Mouse (Mus musculus): ENCODE results near the gene Cacng3. TPM values are rescaled to one million over a fixed set of nuclear protein-coding genes. Genes with fewer than 3 reads are reported as not detected.

Gene Cacng3
- total and polyA plus RNA-seq, 3 experiments: not detected

DNA sequence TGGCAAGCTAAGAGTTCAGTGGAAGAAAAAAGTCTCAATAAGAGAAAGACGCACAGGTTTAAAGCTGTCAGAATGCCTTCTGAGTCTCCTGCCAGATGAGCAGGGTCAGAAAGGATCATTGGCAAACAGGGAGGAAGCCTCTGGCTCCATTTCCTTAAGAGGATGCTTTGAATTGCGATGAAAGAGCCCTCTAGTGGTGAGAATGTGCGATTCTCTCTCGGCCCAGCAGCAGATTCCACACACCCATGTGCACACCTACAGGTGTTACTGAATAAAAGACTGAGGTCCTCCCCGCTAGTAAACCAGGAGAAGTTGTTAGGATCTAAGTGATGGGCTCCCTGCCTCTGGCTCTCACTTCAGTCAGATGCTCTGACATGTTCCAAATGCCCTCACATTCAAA is 2.4 kb upstream of the Cacng3 start:
- no peak overlapping the region for H3K4me3 ChIP-seq (replicated peaks in 1 of 3; ENCODE audit: low read depth in 2 of 3, low read length in 2 of 3, poor library complexity in 1 of 3)

GRCm38 (mm10) chr7:122670873-122671641 is 765 bp downstream of the Cacng3 start:
- in situ Hi-C loops (cut with MboI; ENCODE audit: low pct_ligation_motif_present, low pct_unique_long_range_greater_than_20kb, low sequenced_read_pairs) (no loop called here), dilution Hi-C loops (cut with MboI; ENCODE audit: extremely low pct_ligation_motif_present, extremely low pct_unique_long_range_greater_than_20kb, low sequenced_read_pairs) (no loop called here)
- no peaks in the 10 kb centered on the region for H3K36me3 ChIP-seq (replicated peaks in 1 of 2; ENCODE audit: control insufficient read depth in 1 of 2, insufficient read depth in 1 of 2, low read length in 1 of 2)
- H3K27ac ChIP-seq (ENCODE audit: insufficient read depth, low read depth): no peak overlapping the region
- H3K4me1 ChIP-seq (ENCODE audit: control insufficient read depth in 1 of 2, insufficient read depth in 2 of 2): peaks cover 2 to 4% of the 10 kb centered on the region in 2 experiments; a peak in 1 of 4 replicates
- H3K79me2 ChIP-seq (replicated peaks; ENCODE audit: control insufficient read depth, extremely low read depth, insufficient read depth, poor library complexity, severe bottlenecking): no peaks in the 10 kb centered on the region
- peak; percentile 73 for DNase-seq (ENCODE audit: extremely low read depth)
- H3K4me2 ChIP-seq (ENCODE audit: insufficient read depth, low read depth, poor library complexity, severe bottlenecking): no peak overlapping the region
- peaks cover 72% of the 10 kb centered on the region for H3K27me3 ChIP-seq (replicated peaks)
- H3K4me3 ChIP-seq (replicated peaks in 1 of 3; ENCODE audit: low read depth in 2 of 3, low read length in 2 of 3, poor library complexity in 1 of 3): no peak overlapping the region
- peaks cover 3% of the 10 kb centered on the region for H3K9me3 ChIP-seq (replicated peaks; ENCODE audit: low read length)
- peak; percentile 96 for TF ChIP-seq SIN3A (IDR thresholded peaks at IDR 0.05; ENCODE audit: low read length)
- TF ChIP-seq JUN (IDR thresholded peaks at IDR 0.05; ENCODE audit: insufficient read depth, low read depth, low read length): no peak
- TF ChIP-seq MXI1 (IDR thresholded peaks at IDR 0.05; ENCODE audit: low read depth, low read length): peak; percentile 96
- H3K9ac ChIP-seq (ENCODE audit: insufficient read depth, low read depth): no peak overlapping the region

More for the DNA sequence above, 2.4 kb upstream of the Cacng3 start:
- Histone ChIP-seq H3K4me2 (ENCODE audit: insufficient read depth, low read depth, poor library complexity, severe bottlenecking) (no peak overlapping the region), H3K27me3 (replicated peaks) (peaks cover 73% of the 10 kb centered on the region), H3K9ac (ENCODE audit: insufficient read depth, low read depth) (no peak overlapping the region), H3K4me1 (ENCODE audit: control insufficient read depth in 1 of 2, insufficient read depth in 2 of 2) (peaks cover under 1% of the 10 kb centered on the region in 2 experiments; a peak in 1 of 4 replicates), H3K9me3 (replicated peaks; ENCODE audit: low read length) (peaks cover 3% of the 10 kb centered on the region), H3K79me2 (replicated peaks; ENCODE audit: control insufficient read depth, extremely low read depth, insufficient read depth, poor library complexity, severe bottlenecking) (no peaks in the 10 kb centered on the region), H3K27ac (ENCODE audit: insufficient read depth, low read depth) (no peak overlapping the region), H3K36me3 (replicated peaks in 1 of 2; ENCODE audit: control insufficient read depth in 1 of 2, insufficient read depth in 1 of 2, low read length in 1 of 2) (no peaks in the 10 kb centered on the region)
- DNase-seq (ENCODE audit: extremely low read depth): peak; percentile 35
- in situ Hi-C loops (cut with MboI; ENCODE audit: low pct_ligation_motif_present, low pct_unique_long_range_greater_than_20kb, low sequenced_read_pairs) (loop anchor here (10.0 kb wide), 1 partner anchor 473 kb away; no protein-coding TSS in a partner anchor), dilution Hi-C loops (cut with MboI; ENCODE audit: extremely low pct_ligation_motif_present, extremely low pct_unique_long_range_greater_than_20kb, low sequenced_read_pairs) (no loop called here)
- TF ChIP-seq CTCF (conservative IDR thresholded peaks at IDR 0.05 in 1 of 2, IDR thresholded peaks at IDR 0.05 in 1 of 2; ENCODE audit: low read depth in 2 of 2, low read length in 2 of 2): peak; percentile 61 to 74
- TF ChIP-seq SMC3 (IDR thresholded peaks at IDR 0.05; ENCODE audit: low read depth, low read length): peak; percentile 69
- TF ChIP-seq RAD21 (IDR thresholded peaks at IDR 0.05; ENCODE audit: low read depth, low read length): peak; percentile 48
- TF ChIP-seq NELFE (IDR thresholded peaks at IDR 0.05; ENCODE audit: low read depth, low read length): no peak

DNA sequence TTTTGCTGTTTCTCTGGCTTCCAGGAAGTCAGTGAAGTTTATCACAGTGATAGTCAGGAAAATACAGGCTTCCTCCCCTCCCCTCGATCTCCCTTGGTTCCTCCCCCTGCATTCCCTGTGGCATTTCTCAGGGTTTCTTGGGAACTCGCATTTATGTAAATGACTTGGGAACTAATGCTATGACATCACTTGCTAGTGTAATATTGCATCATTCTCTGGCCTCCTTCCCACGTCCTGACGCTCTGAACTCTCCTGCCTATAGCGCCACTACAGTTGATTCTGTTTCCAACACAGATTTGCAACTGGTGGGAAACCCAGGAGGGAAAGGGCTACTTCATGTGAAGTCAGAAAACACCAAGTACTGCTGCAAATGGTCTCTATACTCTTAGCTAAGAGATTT is 2.7 kb downstream of the Cacng3 start:
- peaks cover 72% of the 10 kb centered on the region for H3K27me3 ChIP-seq (replicated peaks)
- no peak overlapping the region for H3K4me2 ChIP-seq (ENCODE audit: insufficient read depth, low read depth, poor library complexity, severe bottlenecking)
- dilution Hi-C loops (cut with MboI; ENCODE audit: extremely low pct_ligation_motif_present, extremely low pct_unique_long_range_greater_than_20kb, low sequenced_read_pairs): no loop called here
- peaks cover 2 to 4% of the 10 kb centered on the region in 2 experiments; a peak in 1 of 4 replicates for H3K4me1 ChIP-seq (ENCODE audit: control insufficient read depth in 1 of 2, insufficient read depth in 2 of 2)
- H3K36me3 ChIP-seq (replicated peaks in 1 of 2; ENCODE audit: control insufficient read depth in 1 of 2, insufficient read depth in 1 of 2, low read length in 1 of 2): no peaks in the 10 kb centered on the region
- no peaks in the 10 kb centered on the region for H3K79me2 ChIP-seq (replicated peaks; ENCODE audit: control insufficient read depth, extremely low read depth, insufficient read depth, poor library complexity, severe bottlenecking)
- in situ Hi-C loops (cut with MboI; ENCODE audit: low pct_ligation_motif_present, low pct_unique_long_range_greater_than_20kb, low sequenced_read_pairs): no loop called here
- no peak overlapping the region for H3K9ac ChIP-seq (ENCODE audit: insufficient read depth, low read depth)
- no peak overlapping the region for H3K27ac ChIP-seq (ENCODE audit: insufficient read depth, low read depth)
- no peak for TF ChIP-seq BHLHE40 (IDR thresholded peaks at IDR 0.05; ENCODE audit: low read depth, low read length)
- TF ChIP-seq RAD21 (IDR thresholded peaks at IDR 0.05; ENCODE audit: low read depth, low read length): no peak
- TF ChIP-seq IRF4 (IDR thresholded peaks at IDR 0.05; ENCODE audit: low read depth, low read length): no peak
- TF ChIP-seq PAX5 (IDR thresholded peaks at IDR 0.05; ENCODE audit: low read length): no peak
- no peak for TF ChIP-seq USF1 (IDR thresholded peaks at IDR 0.05; ENCODE audit: low read depth, low read length)
- TF ChIP-seq EP300 (IDR thresholded peaks at IDR 0.05; ENCODE audit: low read length): no peak
- peaks cover 3% of the 10 kb centered on the region for H3K9me3 ChIP-seq (replicated peaks; ENCODE audit: low read length)
- H3K4me3 ChIP-seq (replicated peaks in 1 of 3; ENCODE audit: low read depth in 2 of 3, low read length in 2 of 3, poor library complexity in 1 of 3): no peak overlapping the region
- DNase-seq (ENCODE audit: extremely low read depth): no peak

Data from CH12.LX (cell line).